Mouse (Mus musculus): Measurements from ENCODE around the gene Ptpn1.

DNA sequence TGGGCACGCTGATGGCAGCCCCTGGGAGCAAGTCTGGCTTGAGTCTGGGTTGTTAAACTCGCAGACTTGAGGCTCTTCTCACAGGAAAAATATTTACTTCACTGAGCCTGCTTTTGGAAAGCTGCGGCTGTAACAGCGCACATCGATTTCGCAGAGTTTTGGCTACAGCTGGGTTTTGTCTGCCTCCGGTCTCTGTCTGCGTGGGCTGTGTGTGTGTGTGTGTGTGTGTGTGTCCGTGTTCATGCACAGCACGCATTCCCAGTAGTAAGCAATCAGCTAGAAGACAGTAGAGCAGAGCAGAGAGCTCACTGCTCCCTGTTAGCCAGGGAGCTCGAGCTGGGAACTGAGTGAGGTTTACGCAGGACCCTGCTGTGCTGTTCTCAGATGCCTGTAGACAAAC, 93.3 kb downstream of the Ptpn1 start:
- TF ChIP-seq POLR2A (IDR thresholded peaks at IDR 0.05; ENCODE audit: extremely low read depth, insufficient read depth, low read length) (no peak), CTCF (IDR thresholded peaks at IDR 0.05; ENCODE audit: low read depth, low read length) (no peak)

All from liver, adult 2 months (tissue).